Mouse (Mus musculus): Measurements from ENCODE around the gene Rpl9-ps6.

DNA sequence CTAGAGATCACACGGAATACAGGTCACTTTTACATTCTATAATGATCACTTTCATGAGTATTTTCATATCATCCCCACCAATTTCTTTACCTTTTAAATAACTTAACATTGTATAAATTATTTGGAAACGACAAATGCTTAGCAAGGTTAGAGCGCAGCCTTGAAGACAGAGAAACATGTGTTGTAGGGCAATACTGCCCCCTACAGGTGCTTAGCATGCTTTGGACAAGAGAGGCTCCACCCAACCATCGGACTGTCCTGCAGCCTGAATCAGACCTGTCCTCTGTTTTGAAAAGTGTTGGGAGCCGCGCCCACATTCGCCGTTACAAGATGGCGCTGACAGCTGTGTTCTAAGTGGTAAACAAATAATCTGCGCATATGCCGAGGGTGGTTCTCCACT, 24.8 kb downstream of the Rpl9-ps6 start:
- no peak for TF ChIP-seq TAL1 (IDR thresholded peaks at IDR 0.05; ENCODE audit: low read length)
- no peak for TF ChIP-seq GATA1 (IDR thresholded peaks at IDR 0.05; ENCODE audit: low read length)

All from erythroblast, embryonic 14.5 days (primary cell).